Mouse (Mus musculus) ES-Bruce4 (cell line): ENCODE results near the gene 1700029F12Rik.

Experiments
- CTCF ChIP-seq: IDR thresholded peaks from one replicate; pipeline ENCODE4 v1.8.1; 2011; ENCODE audit warnings: low read depth, low read length
- EP300 ChIP-seq: IDR thresholded peaks from 2 replicates; pipeline ENCODE4 v1.6.1; 2011; ENCODE audit warnings: low read depth, low read length; ENCODE audit not compliant: insufficient read depth

DNA sequence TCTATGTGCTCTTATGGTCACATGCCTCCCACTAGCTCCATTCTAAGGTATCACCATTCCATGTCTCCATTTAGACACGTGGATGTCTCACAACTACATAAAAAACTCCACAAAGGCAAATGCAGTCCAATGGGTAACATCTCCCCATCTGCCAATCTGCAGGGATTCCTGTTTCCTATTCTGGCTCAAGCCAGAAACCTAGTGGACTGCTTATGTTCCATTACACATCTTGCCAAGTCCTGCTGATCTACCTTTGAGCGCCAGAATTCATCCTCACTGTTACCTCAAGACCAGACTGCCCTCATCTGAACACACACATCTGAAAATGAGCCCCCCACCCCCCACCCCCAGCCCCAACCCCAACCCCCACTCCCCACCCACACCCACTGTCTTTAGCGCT is 28.0 kb upstream of the 1700029F12Rik start:
- no peak for TF ChIP-seq CTCF
- no peak for TF ChIP-seq EP300
